Mouse (Mus musculus): ENCODE measurements around the gene Hist3h2ba. TPM values are rescaled to one million over a fixed set of nuclear protein-coding genes. Genes with fewer than 3 reads are reported as not detected.
A peak's percentile ranks its signal among the peaks of the same experiment; 100 is the strongest.

Gene Hist3h2ba
- total RNA-seq, 2 experiments from 2014 or later = 90.4 to 111 TPM

- intact Hi-C loops (cut with DNase I) = no loop called here
- no peak for DNase-seq (ENCODE audit: low spot score in 2 of 2)
These were observed 31.8 kb downstream of the Hist3h2ba start for GRCm38 (mm10) chr11:58980381-58980990.

DNA sequence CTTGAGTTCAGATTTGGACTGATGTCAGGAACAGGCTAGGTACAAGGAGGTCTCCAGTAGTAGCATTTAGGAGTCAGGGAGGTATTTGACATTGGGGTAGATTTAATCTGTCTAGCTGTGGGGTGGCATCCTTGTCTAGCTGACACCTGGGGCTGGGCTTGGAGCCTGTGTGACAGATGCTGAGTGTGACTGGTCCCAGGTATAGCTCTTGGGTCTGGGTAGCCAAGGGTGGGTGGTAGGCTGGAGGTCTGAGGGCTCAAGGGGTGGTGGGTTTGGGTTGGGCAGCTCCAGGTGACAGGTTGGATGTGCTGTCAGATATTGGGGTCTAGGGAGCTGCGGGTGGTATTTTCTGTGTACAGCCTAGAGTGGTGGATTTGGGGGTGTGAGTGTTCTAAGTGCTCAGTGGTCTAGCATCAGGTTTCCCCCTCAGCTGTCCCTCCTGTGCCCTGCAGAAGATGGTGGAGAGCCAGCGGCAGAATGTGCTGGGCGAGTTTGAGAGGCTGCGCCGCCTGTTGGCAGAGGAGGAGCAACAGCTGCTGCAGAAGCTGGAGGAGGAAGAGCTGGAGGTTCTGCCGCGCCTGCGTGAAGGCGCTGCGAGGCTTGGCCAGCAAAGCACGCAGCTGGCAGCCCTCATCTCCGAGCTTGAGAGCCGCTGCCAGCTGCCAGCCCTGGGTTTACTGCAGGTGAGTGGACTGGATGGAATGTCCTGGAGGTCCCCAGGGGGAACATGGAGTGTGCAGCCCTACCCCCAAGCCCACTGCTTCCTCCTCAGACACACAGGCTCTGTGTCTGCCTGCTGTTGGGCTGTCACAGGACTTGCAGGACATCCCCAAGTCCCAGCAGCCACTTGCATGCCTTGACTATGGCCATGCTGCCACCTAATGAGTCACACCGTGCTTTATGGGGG is 33.1 kb downstream of the Hist3h2ba start:
- intact Hi-C loops (cut with DNase I) = no loop called here
- DNase-seq (ENCODE audit: low spot score in 2 of 2) = peak; percentile 79 to 87

GRCm38 (mm10) chr11:58982471-58983097 is 33.9 kb downstream of the Hist3h2ba start:
- no peak for DNase-seq (ENCODE audit: low spot score in 2 of 2)

GRCm38 (mm10) chr11:58983691-58984341 is 35.1 kb downstream of the Hist3h2ba start:
- DNase-seq (ENCODE audit: low spot score in 2 of 2) = no peak
- intact Hi-C loops (cut with DNase I) = no loop called here

More at GRCm38 (mm10) chr11:58982471-58983097, 33.9 kb downstream of the Hist3h2ba start:
- intact Hi-C loops (cut with DNase I) = no loop called here

DNA sequence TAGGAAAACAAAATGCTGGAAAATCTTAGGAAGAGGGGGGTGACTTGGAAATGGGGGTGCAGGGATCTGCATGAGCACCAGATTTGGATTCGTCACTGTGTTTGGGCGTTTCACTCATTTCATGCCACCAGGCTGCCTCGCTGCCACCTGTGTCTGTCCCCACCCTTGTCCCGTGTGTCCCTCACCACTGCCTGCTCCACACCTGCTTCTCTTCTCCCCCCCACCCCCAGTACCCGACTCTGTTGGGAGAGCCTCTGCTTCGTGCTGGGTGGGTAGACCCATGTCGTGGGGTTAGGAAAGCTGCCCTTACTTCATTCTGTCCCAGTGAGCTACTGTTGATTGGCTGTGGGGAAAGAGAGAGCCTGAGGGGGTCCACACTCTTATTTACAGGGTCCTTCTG is 35.9 kb downstream of the Hist3h2ba start:
- intact Hi-C loops (cut with DNase I) = no loop called here
- no peak for DNase-seq (ENCODE audit: low spot score in 2 of 2)

- intact Hi-C loops (cut with DNase I) = no loop called here
- DNase-seq (ENCODE audit: low spot score in 2 of 2) = no peak
These were observed 36.7 kb downstream of the Hist3h2ba start for GRCm38 (mm10) chr11:58985299-58985917.

- intact Hi-C loops (cut with DNase I) = no loop called here
- no peak for DNase-seq (ENCODE audit: low spot score in 2 of 2)
These were observed 40.4 kb downstream of the Hist3h2ba start for GRCm38 (mm10) chr11:58989166-58989565.

GRCm38 (mm10) chr11:58990141-58990540 is 41.4 kb downstream of the Hist3h2ba start:
- DNase-seq (ENCODE audit: low spot score in 2 of 2) = no peak
- intact Hi-C loops (cut with DNase I) = no loop called here

GRCm38 (mm10) chr11:58990794-58991193 is 42.1 kb downstream of the Hist3h2ba start:
- DNase-seq (ENCODE audit: low spot score in 2 of 2) = peak; percentile 36 to 52
- intact Hi-C loops (cut with DNase I) = no loop called here

DNA sequence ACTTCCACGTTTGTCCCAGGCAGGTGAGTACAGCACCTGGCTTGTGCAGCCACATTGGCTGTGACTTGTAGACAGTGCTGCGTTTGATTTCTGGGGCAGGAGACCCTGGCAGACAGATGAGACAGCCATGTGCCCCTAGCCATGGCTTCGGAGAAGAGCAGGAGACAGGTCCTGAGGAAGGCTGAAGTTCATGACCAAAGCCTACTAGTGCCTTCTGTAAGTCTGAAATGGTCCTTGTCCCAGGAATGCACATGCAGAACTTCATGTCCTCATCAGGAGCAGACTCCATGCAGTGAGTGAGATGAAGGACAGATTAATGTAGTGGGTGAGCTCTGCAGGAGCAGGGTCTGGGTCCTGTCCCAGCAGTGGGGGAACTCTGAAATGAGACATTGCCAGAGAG is 43.2 kb downstream of the Hist3h2ba start:
- intact Hi-C loops (cut with DNase I) = no loop called here
- DNase-seq (ENCODE audit: low spot score in 2 of 2) = no peak

GRCm38 (mm10) chr11:58993091-58993670 is 44.5 kb downstream of the Hist3h2ba start:
- intact Hi-C loops (cut with DNase I) = no loop called here
- DNase-seq (ENCODE audit: low spot score in 2 of 2) = no peak

DNA sequence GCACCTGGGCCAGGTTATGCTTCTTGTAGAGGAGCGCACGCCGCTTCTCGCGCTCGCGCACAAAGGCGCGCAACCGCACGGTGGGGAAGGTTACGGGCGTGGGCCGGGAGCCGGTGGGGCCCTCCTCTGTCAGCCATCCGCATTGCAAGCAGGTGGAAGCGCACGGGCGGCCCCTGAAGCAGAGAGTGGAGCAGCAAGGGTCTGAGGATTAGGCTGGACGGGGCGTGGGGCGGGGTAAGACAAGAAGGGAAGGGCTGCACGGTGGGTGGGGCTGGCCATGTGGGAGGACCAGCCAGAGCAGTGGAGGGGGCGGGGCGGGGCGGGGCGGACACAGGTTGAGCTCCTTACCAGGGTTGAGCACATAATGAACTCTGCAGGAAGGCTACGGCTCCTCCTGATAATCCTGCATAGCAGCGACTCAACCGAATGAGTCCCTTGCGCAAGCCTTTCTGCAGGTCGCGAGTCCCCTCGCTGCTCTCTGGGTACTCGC is 45.7 kb downstream of the Hist3h2ba start:
- peak in 1 of 2 experiments; percentile 45 for DNase-seq (ENCODE audit: low spot score in 2 of 2)
- intact Hi-C loops (cut with DNase I) = no loop called here

DNA sequence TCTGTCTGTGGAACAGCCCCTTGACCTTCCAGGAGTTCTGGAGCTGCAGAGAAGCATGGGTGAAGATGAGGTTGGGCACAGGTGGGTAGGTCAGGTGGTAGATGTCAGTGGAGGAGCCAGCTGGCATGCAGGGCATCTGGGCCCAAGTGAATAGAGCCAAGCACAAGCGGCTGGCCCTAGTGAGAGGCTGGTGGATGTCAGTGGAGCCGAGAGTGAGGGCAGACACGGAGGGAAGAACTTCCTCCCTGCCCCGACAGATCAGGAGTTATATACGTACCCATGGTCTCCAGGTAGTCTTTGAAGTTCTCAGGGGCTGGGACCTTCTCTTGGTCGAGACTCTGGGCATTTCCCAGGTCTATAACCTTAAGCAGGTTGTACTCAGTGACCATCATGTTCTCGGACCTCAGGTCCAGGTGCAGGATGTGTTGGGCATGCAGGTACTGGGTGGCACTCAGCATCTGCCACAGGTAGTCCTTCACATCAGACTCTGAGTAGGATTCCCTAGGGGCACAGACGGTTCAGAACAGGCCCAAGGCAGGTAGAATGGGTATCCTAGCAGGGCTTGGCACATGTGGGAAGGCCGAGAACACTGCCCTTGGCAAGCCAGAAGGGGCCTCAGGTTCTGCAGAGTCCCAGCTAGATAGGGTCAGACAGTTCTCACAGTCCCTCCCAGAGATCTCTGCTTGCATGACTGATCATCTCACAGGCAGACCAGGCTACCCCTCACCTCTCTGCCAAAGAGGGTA is 46.5 kb downstream of the Hist3h2ba start:
- intact Hi-C loops (cut with DNase I) = no loop called here
- DNase-seq (ENCODE audit: low spot score in 2 of 2) = no peak

DNA sequence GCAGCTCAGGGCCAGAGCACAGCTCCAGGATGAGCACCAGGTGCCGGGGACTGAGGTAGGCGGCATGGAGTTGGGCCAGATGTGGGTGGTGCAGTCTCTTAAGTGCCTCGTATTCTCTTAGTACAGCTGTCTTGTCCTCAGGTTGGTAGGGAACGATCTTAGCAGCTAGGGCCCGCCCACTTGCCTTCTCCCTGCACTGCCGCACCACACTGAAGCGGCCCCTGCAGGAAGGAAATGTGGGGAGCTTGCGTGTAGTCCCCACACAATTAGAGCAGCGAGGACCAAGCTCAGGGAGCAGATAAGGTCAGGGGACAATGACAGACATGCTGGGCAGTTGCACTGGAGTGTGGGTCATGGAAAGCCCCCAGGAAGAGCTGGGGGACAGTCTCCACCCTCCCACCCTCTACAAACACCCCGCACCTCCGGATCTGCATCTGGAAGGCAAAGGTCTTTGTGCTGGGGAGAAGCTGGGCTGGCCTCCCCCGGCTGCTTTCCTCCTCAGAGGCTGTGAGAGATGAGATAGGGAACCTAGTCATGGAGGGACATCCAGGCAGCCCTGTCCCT is 47.2 kb downstream of the Hist3h2ba start:
- intact Hi-C loops (cut with DNase I) = no loop called here
- DNase-seq (ENCODE audit: low spot score in 2 of 2) = peak in 1 of 2 experiments; percentile 55

GRCm38 (mm10) chr11:58997541-58997940 is 48.8 kb downstream of the Hist3h2ba start:
- DNase-seq (ENCODE audit: low spot score in 2 of 2) = no peak
- intact Hi-C loops (cut with DNase I) = no loop called here

Measured in left cerebral cortex, postnatal 25 days (tissue).